Mouse (Mus musculus) MN1 (cell line): ENCODE measurements at regions not wholly inside any gene's neighbourhood (a gene's known extent, or its start where the extent isn't known, plus 50 kb on each side); places are given as distances from the start of the nearest gene placed in this dataset.
A peak's percentile ranks its signal among the peaks of the same experiment; 100 is the strongest.
"Not testable (repeated sequence)": the region's sequence is repeated elsewhere in the genome, so short reads cannot be mapped to it uniquely, and the experiment has no call there.

Experiments
- DNase-seq: peaks from one replicate; pipeline ENCODE4 v3.0.0-alpha.2; 2016; ENCODE audit warnings: low spot score

DNA sequence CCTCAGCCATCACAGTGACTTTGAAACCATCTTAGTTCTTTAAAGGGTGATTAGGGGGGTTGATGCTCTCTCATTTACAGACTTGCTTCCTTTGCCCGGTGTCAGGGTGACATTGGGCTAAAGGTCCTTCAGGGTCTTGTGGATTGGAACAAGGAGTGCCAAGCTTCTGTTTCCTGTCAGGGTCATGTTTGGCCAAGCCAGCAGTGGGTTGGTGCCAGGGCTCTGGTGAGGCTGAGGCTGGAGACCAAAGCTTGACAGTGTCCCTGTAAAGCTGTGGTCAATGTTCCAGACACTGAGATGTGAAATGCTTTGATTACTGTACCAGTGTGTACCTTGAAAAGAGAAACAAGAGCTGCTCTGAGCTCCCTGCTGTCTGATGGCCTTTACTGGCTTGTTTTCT is 150.8 kb upstream of the Fam3c start:
- DNase-seq: no peak

DNA sequence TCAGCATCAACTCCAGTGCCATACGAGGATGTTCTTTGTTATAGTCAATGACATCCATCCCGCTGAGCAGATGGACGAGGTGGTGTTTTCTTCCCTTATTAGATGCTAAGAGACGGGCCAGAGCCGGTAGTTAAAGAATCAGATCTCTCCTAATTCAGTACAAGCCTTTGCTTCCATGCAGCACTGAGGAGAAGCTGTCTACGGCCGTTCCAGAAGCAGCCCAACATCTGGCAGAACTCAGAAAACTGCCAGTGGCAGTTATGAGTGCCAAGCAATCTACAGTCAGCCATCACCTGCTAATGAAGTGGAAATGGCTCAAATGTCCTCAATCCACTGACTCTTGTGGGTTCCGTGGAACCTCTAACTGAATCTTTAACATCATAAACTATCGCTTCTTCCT is 141.3 kb upstream of the Fam3c start:
- no peak for DNase-seq

DNA sequence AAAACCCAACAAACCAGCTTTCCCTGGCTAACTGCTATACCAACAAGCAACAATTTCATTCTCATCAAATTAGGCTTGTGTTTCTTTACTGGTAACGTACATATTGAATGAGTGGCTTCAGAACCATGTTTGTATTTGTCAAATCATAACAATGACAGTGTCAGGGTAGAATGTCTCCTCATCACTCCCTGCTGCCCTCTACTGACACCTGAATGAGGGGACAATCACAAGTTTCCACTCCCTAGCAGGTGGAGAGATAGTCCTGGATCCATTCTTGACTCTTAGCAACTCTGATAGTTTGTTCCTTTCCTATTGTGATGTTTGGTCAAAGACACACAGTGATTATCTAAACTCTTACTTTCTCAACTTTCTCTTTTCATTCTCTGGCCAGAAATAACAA is 140.4 kb upstream of the Fam3c start:
- DNase-seq: no peak

DNA sequence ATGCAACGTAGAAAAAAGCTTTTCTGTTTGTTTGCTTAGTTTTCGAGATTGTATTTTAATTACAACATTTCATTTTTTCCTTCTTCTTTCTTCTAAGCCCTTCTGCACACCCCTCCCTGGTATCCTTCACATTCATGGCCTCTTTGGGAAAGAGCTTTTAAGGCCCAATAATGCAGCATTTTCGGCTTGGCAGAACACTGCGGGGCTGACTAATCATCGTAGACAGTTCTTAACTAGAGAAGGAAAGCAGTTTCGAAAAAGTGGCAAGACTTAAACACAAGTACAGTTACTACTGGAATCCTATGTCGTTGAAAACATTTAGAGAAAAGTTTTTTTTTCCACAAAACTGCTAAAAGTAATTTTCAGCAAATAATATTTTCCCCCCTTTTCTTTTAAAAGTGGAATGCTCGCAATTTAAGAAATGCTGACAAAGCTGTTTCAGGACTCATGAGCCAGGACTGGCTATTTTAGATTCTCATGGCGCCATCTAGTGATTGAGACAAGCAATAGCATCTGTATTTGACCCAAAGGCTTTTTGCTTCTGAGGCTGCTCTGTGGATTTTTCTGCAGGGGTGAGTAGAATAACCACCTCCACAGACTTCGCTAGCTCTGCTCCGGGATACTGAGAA is 137.7 kb upstream of the Fam3c start:
- DNase-seq: peak; percentile 48

DNA sequence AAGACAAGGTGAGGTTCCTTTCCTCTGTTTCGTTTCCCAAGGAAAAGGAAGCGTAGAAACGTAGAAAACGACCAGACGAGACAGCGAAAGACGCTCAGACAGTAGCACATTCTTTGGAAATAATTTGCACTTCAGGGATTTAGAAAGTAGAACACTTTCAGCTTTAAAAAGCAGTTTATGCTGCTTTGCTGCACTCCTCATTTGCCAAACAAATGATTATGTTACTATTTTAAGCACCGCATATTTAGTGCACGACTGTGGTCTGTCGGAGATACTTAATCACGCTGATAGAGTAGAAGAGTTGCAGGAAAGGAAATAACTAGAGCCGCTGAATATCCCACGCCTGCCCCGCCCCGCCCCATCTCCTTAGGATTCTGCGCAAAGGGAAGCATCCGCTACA is 136.9 kb upstream of the Fam3c start:
- no peak for DNase-seq

DNA sequence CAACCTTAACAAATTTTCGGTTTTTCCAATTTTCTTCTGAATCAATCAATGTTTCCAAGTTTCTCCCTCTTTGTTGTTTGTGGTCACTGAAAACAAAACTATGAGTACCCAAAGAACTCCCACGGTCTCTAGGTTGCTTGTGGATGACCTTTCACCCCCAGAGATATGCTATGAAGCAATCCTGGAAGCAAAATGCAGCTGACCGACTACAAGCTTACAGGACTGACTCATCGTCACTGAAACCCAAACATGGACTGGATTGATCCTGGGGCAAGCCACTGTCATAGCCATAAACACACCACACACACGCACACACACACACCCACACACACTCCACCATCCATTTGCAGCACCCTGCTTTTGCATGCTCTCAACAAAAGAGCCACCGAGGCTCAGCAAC is 134.7 kb upstream of the Fam3c start:
- DNase-seq: no peak

DNA sequence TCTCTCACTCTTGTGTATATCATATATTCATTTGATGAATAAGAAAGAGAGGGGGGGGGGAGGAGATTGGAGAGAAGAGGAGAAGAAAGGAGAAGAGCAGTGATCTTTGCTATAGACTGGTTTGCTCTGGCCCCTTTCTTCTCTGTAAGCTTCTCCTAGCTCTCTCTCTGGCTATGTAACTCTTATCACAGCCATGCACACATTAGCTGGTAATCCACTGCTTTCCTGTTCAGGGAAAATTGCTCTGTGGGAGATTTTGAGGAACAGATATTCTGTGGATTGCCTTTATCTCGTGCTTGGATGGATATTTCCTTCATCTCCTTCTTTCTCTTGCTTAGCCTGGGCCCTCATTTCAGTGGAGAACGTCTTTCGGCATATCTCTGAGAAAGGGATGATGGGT is 131.4 kb upstream of the Fam3c start:
- DNase-seq: no peak

DNA sequence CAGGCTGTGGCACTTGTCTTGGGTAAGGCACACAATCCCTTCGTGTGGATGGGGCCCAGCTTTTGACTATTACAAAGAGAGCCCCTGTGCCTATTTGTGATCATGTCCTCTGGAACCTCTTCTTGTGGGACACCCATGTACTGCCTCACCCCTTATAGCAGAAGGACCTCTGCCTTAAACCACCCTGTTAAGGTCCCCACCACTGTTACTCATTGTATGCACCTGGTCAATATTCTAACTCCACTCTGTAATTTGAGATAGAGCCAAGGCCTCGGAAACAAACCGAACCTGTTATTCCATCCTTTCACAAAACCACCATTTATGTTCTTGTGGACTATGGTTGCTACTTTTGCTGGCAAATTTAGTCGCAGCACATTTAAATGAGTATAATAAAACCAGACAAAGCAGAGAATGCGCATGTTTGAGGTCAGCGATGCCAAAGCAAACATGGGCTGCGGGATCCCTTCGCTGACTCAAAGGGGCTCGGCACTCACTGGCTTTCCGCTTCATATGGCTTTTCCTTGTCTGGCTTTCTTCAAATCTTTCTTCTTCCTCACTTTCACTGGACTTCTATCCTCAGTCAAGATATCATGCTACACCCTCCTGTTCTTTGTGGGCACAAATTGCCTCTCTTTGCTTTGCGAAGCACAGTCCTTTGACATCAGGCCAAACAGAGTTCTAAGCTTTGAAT is 129.9 kb upstream of the Fam3c start:
- no peak for DNase-seq

DNA sequence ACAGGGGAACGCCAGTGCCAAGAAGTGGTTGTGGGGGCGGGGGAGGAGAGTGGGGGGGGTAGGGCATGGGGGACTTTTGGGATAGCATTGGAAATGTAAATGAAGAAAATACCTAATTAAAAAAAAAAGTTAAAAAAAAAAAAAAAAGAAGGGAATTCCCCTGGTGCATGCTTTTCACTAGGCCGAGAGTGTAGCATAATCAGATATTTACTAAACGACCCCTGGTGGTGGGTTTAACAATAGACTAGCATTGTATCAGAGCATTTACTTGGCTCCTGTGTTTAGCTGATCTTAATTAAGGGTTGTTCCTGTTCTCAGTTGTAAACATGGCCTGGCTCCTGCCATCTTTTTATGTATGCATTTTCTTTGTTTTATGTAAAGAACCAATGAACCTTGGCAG is 126.2 kb upstream of the Fam3c start:
- not testable (repeated sequence) for DNase-seq

DNA sequence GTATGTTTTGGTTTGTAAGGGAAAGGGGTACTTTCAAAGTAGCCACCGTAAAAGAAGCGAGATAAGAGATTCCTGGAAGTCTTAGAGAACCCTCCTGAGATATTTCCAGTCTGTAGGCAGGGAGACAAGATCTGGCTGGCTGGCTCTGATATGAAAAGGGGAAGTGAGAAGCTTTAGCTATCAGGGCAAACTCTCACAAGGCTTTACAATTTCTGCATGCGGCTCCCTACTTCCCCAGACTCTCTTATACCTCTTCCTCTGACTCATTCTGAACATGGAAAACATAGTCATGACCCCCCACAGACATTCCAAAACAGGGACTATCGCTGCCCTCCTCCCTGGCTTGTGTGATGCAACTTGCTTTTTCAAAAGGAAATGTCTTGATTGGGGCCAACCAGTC is 118.6 kb upstream of the Fam3c start:
- no peak for DNase-seq

DNA sequence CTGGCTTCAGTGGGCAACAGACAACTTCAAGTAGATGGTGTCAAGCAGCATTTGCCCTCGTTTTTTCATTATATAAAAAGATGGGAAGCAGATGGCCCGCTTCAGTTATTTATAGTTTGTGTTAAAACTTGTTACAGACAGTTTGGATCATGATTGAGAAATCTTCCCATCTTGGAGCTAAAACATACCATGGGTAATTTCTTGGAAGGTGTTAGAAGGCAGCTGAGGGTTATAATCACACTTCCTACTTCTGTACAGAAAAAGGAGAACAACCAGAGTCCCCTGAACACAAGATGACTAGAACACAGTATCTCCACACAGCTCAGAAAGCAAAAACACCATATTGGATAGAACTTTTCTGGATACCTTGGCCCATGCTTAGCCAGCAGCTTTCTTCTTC is 118.0 kb upstream of the Fam3c start:
- DNase-seq: no peak

DNA sequence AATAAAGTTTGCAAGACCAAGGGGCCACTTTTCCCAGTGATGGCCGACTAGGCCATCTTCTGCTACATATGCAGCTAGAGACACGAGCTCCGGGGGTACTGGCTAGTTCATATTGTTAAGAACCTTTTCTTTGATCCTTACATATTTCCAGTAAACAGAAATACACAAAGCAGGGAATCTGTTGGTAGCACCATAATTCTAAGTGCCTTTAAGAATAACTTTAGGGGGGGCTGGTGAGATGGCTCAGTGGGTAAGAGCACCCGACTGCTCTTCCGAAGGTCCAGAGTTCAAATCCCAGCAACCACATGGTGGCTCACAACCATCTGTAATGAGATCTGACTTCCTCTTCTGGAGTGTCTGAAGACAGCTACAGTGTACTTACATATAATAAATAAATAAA is 116.4 kb upstream of the Fam3c start:
- DNase-seq: not testable (repeated sequence)

DNA sequence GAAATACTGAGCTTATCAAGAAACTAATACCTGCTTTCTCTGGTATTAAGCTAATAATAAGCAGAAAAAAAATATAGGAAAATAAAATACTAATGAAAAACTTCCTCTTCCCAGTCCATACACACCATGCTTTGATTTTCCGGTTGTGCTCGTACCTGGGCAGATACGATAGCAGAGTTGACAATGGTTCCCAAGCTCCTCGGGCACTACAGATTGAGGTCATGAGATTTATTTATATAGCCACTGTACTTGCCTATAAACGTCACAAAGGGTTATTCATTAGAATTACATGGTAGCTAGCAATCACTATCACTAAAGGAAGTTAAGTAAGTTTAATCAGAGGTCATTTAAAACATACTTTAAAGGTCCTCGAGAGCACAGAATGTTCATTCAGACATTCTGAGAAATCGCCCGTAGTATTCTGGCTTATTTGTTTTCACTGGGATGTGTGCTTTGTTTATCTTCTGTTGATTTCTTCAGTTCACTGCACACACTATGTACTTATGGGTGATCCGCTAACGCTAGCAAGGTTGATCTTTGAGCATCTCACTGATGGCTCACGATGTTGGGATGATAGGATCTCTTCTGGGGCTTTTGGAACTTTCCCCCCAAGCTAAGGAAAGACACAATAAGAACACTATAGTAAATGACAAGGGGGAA is 111.4 kb upstream of the Fam3c start:
- no peak for DNase-seq

DNA sequence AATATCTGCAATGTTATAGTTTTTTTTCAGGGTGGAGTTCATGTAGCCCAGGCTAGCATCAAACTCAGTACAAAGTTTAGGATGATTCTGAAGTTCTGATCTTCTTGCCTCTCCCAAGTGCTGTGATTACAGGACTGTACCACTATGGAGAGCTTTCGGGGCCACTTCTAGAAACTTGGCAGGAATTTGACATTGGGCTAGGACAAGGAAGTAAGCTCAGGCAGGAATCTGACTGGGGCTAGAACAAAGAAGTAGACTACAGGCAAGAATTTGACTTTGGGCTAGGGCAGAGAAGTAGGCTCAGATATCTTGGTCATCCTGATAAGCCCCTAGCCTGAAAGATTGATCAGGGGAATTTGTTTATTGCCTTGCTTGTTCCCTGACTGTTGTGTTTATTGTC is 109.9 kb upstream of the Fam3c start:
- DNase-seq: no peak

DNA sequence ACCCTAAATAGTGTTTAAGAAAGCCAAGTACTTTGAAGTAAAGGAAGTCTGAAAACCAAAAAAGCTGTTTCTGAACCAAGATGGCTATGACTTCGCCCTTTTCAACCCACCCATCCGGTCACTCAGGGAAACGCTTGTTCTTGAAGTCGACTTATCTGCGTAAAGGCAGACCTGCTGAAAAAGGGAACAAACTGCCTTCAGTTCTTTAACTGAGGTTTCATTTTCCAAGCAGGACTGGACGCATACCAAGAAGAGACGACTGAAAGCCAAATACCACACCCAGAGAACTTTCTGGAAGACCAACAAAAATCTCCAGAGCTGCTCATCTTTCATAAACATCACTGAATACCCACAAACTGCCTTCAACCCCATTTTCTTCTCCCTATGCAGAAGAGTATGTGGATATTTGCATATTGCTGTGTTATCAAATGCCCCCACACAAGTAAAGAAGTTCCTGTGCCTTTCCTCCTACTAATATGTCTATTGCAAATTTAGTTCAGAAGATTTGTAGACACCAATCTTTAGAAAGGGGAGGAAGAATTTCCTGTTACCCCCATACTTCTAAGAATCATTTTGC is 103.5 kb upstream of the Fam3c start:
- no peak for DNase-seq

DNA sequence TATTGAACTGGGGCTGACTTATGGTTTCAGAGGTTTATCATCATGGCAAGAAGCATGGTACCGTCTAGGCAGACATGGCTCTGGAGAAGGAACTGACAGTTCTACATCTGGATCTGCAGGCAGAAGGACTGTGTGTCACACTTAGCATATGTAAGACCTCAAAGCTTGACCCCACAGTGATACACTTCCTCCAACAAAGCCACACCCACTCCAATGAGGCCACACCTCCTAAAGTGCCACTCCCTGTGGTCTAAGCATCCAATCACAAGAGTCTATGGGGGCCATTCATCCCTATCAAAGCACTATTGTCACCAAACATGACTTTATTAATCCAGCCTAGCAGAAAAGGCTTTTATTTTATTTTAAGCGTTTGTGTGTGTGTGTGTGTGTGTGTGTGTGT is 96.2 kb upstream of the Fam3c start:
- no peak for DNase-seq

DNA sequence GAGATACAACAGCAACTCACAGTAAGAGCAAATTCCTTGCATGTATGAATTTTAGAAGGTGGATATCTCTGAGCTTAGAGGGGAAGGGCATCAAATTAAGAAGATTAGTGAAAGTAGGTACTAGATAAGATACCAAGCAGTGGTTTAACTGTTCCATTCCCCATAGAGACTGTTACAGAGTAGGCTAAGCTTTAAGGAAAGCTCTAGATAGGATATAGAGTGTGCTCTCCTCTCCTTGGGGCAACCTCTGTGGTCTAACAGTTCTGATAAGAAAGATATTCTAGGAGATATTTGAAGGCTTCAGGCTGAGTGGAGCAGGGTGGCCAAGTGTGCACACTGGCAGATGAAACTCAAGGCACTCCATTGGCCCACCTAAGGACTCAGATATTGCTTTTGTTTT is 94.5 kb upstream of the Fam3c start:
- DNase-seq: no peak

DNA sequence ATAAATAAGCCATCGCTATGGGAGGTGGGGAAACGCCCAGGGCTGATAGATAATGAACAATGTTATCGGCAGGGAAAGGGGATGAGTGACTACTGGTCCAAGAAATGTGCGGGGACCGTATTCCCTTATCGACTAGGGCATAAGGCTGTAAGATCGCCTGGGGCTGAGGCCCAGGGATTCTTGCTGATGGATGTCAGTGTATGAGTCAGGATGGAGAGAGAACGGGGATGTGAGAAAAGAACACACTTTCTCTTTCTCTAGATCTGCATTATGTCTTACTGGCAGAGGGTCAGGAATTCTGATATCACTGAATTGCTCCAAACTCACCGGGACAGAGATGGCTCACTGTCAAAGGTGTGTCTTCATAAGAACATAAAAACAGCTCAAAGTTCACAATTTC is 92.9 kb upstream of the Fam3c start:
- DNase-seq: no peak

DNA sequence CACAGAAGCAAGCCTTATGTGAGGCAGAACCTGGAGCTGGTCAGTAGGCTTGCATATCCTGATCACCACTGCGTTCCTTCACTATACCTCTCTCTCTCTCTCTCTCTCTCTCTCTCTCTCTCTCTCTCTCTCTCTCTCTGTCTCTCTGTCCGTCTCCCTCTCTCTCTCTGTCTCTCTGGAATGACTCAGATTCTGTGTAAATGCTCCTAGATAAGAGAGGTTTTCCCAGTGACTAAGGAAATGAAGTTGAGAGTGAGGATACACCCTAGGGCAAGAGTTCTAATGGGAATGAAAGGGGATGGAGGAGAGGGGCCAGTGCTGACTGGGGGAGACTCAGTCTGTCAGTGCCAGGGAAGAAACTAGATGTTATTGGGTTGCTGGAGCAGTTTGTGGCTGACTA is 91.6 kb upstream of the Fam3c start:
- DNase-seq: no peak

DNA sequence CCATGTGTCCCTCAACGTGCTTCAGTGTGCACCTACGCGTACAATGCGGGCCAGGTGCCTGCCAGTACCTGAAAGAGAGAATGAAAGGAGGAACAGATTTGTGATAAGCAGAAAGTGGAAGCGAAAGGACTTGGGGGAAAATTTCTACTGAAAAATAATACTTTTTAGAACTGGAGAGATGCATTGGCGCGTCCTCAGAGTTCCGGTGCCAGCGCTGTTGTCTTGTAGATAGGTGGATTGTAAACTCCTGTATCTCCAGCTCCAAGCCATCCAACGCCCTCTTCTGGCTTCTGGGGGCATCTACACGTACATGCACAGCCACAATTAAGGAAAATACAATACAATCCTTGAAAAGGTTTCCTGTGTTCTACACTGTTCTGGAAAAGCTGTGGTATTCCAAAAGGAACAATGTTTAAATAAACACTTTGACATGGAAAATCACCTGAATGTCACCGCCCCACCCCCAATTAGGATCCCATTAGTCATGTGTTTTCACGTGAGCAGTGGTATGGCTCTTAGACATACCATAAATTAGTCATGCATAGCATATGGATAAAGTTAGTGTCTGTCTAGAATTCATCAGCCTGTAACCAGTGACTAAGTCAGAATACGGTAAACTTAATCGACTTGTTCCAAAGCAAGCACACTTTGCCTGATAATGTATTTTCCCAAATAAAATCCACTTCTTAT is 90.7 kb upstream of the Fam3c start:
- no peak for DNase-seq

DNA sequence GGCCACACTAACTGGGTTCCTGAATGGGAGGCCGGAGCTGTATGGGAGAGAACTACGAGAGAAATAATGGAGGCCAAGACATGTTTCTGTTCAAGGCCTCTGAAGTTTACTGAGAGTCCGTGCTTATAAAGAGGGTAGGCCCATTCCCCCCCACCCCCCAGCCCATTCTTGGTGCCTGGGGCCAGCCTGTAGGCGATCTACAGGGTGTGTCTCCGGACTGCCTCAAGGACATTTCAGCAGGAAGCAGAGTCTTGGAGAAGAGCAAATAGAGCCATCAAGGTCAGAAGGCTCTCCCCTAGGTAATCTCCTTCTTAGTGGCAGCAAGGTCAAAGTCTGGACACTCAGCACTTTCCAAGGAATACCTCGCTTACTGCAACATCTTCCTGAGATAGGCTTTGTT is 88.8 kb upstream of the Fam3c start:
- DNase-seq: not testable (repeated sequence)

DNA sequence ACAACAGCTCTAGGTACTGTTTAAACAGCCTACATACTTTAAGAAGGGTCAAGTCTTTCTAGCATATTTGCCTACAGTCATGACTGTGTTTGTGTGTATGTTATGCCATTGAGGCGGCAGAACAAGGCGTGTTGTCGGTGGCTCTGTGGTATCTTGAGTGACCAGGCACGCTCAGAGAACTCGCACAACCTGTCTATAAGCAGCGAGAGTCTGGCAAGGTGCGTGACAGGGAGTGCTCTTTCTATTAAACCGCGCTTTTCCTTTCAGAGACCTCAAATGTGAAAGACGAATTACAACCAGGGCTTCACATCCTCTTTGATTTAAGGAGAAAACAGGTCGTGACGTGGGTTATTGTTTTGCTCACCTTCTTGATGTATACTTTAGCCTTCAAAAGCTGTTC is 88.2 kb upstream of the Fam3c start:
- no peak for DNase-seq

DNA sequence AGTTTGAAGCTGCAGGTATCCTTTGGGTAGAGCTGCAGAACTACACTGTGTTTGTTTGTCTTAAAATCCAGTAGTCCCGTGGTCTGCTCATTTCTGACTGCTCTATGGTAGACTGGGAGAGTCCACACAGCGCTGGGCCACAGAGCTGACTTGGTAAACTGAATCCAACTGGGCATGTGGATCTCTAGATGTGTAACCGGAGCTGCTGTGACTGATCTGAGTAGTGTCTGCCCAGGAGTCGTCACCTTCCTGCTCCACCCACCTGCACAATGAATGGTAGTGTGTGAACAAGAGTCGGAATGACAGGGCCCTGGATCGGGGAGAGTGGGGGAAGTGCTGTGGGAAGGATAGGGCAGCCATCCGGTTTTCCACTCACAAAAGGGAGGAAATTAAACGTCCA is 87.5 kb upstream of the Fam3c start:
- DNase-seq: no peak
